Mouse (Mus musculus) layer of hippocampus, adult 11-12 months (tissue): ENCODE measurements around the gene Rab19.
A peak's percentile ranks its signal among the peaks of the same experiment; 100 is the strongest.
"Not testable (repeated sequence)": the region's sequence is repeated elsewhere in the genome, so short reads cannot be mapped to it uniquely, and the experiment has no call there.

ENCODE experiments used
- DNase-seq: peaks from one replicate; pipeline ENCODE4 v3.0.0; 2022; ENCODE audit warnings: low spot score

Rab19 gene

GRCm38 (mm10) chr6:39381125-39381880 lies at the start of gene Rab19:
Gene Rab19, plus strand, starts transcription at chr6:39381175.
- no peak for DNase-seq

- DNase-seq: no peak
Observed at GRCm38 (mm10) chr6:39331998-39332700, 48.8 kb upstream of the Rab19 start.

GRCm38 (mm10) chr6:39334224-39334623 lies 46.8 kb upstream of the Rab19 start:
- DNase-seq: no peak

GRCm38 (mm10) chr6:39334873-39335272 lies 46.1 kb upstream of the Rab19 start:
- no peak for DNase-seq

GRCm38 (mm10) chr6:39338359-39338758 lies 42.6 kb upstream of the Rab19 start:
- no peak for DNase-seq

- DNase-seq: no peak
Observed at GRCm38 (mm10) chr6:39341798-39342197, 39.2 kb upstream of the Rab19 start.

- peak; percentile 87 for DNase-seq
Observed at GRCm38 (mm10) chr6:39344020-39344419, 37.0 kb upstream of the Rab19 start.

- no peak for DNase-seq
Observed at GRCm38 (mm10) chr6:39345430-39345829, 35.5 kb upstream of the Rab19 start.

GRCm38 (mm10) chr6:39346991-39347501 lies 33.9 kb upstream of the Rab19 start:
- DNase-seq: no peak

GRCm38 (mm10) chr6:39347880-39348814 lies 32.8 kb upstream of the Rab19 start:
- no peak for DNase-seq

GRCm38 (mm10) chr6:39348946-39349345 lies 32.0 kb upstream of the Rab19 start:
- DNase-seq: no peak

GRCm38 (mm10) chr6:39359207-39359606 lies 21.8 kb upstream of the Rab19 start:
- not testable (repeated sequence) for DNase-seq

GRCm38 (mm10) chr6:39362684-39363083 lies 18.3 kb upstream of the Rab19 start:
- DNase-seq: no peak

GRCm38 (mm10) chr6:39369631-39370030 lies 11.3 kb upstream of the Rab19 start:
- no peak for DNase-seq

- no peak for DNase-seq
Observed at GRCm38 (mm10) chr6:39372042-39372441, 8.9 kb upstream of the Rab19 start.

- DNase-seq: peak; percentile 31
Observed at GRCm38 (mm10) chr6:39372727-39373126, 8.2 kb upstream of the Rab19 start.

GRCm38 (mm10) chr6:39373301-39373955 lies 7.5 kb upstream of the Rab19 start:
- DNase-seq: no peak

GRCm38 (mm10) chr6:39376775-39377174 lies 4.2 kb upstream of the Rab19 start:
- no peak for DNase-seq

GRCm38 (mm10) chr6:39377311-39377827 lies 3.6 kb upstream of the Rab19 start, which contains the start of gene Slc37a3:
Gene Slc37a3, minus strand, starts transcription at chr6:39377675.
- peak; percentile 89 for DNase-seq

- DNase-seq: not testable (repeated sequence)
Observed at GRCm38 (mm10) chr6:39378161-39378835, 2.7 kb upstream of the Rab19 start.

- no peak for DNase-seq
Observed at GRCm38 (mm10) chr6:39379224-39379623, 1.8 kb upstream of the Rab19 start.
